Mouse (Mus musculus): ENCODE data around the gene Hist1h3g. TPM values are rescaled to one million over a fixed set of nuclear protein-coding genes. Genes with fewer than 3 reads are reported as not detected.
A peak's percentile ranks its signal among the peaks of the same experiment; 100 is the strongest.
"Not testable (repeated sequence)": the region's sequence is repeated elsewhere in the genome, so short reads cannot be mapped to it uniquely, and the experiment has no call there.

The Hist1h3g gene
- polyA plus RNA-seq, 1 experiment from 2014 or later, result 5.5 TPM

GRCm38 (mm10) chr13:23529480-23530165 lies 5.6 kb upstream of the Hist1h3g start:
- no peak for ATAC-seq (ENCODE audit: extremely low read depth, insufficient number of reproducible peaks, low FRiP score, low TSS enrichment)
- Histone ChIP-seq H3K27ac (replicated peaks) (peak overlapping the region; percentile 99), H3K4me2 (peak overlapping the region; percentile 81), H3K4me1 (peaks cover 43% of the 10 kb centered on the region), H3K9me3 (no peaks in the 10 kb centered on the region), H3K27me3 (replicated peaks) (no peaks in the 10 kb centered on the region), H3K4me3 (peak overlapping the region; percentile 70), H3K36me3 (no peaks in the 10 kb centered on the region), H3K9ac (peak overlapping the region; percentile 92)
- WGBS, result 12% methylated on average over 2 of the region's 2 CpGs

DNA sequence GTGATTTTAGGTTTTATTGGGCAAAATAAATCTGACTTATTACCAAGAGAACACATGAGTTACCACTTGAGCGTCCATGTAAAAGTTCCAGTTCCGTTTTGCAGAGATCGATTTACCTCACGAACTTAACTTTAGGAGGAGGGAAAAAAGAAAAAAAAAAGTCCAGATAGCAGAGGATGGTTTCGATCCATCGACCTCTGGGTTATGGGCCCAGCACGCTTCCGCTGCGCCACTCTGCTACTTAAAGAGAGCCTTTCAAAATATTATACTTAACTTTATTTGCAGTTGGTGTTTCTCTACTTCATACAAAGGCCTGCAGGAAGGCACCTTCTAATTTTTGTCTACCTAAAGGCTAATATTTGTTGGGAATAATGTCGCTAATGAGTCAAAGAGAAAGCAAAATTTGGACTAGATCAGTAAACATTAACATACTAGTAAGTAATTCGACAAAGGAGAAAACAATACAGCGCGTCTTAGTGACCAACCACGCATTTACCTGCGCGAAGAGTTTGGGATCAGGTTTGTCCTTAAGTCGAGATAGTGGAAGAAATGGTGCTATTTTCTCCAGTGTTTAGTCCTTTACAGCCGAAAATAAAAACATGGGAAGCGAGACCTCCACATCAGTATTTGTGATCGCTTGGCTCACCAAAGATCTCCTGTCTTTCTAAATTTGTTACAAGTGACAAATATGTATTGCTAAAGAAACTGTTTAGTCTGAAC lies 4.9 kb upstream of the Hist1h3g start:
- no peak for ATAC-seq (ENCODE audit: extremely low read depth, insufficient number of reproducible peaks, low FRiP score, low TSS enrichment)
- peak overlapping the region; percentile 70 for H3K4me3 ChIP-seq
- H3K4me2 ChIP-seq, result peak overlapping the region; percentile 81
- WGBS, result under 1% methylated on average over 20 of the region's 20 CpGs
- no peaks in the 10 kb centered on the region for H3K36me3 ChIP-seq
- peak overlapping the region; percentile 99 for H3K27ac ChIP-seq (replicated peaks)
- no peaks in the 10 kb centered on the region for H3K9me3 ChIP-seq
- H3K27me3 ChIP-seq (replicated peaks), result no peaks in the 10 kb centered on the region
- peaks cover 43% of the 10 kb centered on the region for H3K4me1 ChIP-seq
- H3K9ac ChIP-seq, result peak overlapping the region; percentile 92

GRCm38 (mm10) chr13:23530901-23531875 lies 4.0 kb upstream of the Hist1h3g start, which contains the start of gene Hist1h4h:
Gene Hist1h4h, plus strand, starts transcription at chr13:23531050.
- no peaks in the 10 kb centered on the region for H3K9me3 ChIP-seq
- peak within 1 kb of the TSS; percentile 92 for H3K9ac ChIP-seq
- H3K27ac ChIP-seq (replicated peaks), result peak within 1 kb of the TSS; percentile 99
- under 1% methylated on average over 62 of the region's 70 CpGs for WGBS
- no peaks in the 10 kb centered on the region for H3K27me3 ChIP-seq (replicated peaks)
- H3K4me2 ChIP-seq, result peak within 1 kb of the TSS; percentile 81
- peak within 1 kb of the TSS; percentile 70 for H3K4me3 ChIP-seq
- H3K36me3 ChIP-seq, result no peaks in the 10 kb centered on the region
- H3K4me1 ChIP-seq, result peaks cover 45% of the 10 kb centered on the region
- ATAC-seq (ENCODE audit: extremely low read depth, insufficient number of reproducible peaks, low FRiP score, low TSS enrichment), result peak; percentile 77

DNA sequence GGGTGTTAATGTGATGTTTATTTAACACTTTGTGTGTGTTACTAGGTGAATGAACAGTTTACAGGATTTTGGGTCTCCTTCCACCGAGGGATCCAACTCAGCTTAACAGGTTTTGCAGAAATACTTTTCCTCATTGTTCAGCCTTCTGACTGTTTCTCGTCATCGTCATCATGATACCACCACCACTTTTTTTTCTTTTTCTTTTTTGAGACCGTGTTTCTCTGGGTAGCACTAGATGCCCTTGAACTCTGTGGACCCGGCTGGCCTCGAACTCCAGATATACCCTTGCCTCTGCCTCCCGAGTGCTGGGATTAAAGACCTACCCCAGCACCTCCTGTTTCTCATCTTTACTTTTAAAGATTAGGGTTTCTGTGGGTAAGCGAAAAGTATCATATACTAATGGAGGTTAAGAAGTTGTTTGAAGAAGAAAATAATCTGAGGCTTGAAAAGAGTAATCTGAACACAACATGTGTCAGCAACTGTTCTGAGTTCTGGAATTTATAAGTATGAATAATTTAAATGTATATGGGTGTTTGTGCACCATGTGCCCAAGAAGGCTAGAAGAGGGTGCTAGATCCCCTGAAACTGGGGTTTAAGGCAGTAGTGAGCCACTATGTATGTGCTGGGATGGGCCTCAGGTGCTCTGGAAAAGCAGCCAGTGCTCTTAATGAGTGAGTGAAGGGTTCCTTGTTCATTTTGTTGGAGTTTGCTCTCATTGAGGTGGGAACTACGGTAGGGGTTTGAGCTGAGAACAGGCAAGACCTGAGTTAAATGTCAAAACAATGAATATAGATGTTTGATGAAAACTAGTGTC lies 2.8 kb upstream of the Hist1h3g start:
- no peak for ATAC-seq (ENCODE audit: extremely low read depth, insufficient number of reproducible peaks, low FRiP score, low TSS enrichment)
- Histone ChIP-seq H3K9me3 (no peaks in the 10 kb centered on the region), H3K4me2 (peak overlapping the region; percentile 81), H3K9ac (peak overlapping the region; percentile 92), H3K27ac (replicated peaks) (peak overlapping the region; percentile 99), H3K4me1 (peaks cover 49% of the 10 kb centered on the region), H3K4me3 (peak overlapping the region; percentile 70), H3K36me3 (no peaks in the 10 kb centered on the region), H3K27me3 (replicated peaks) (no peaks in the 10 kb centered on the region)
- 25% methylated on average over 9 of the region's 9 CpGs for WGBS

DNA sequence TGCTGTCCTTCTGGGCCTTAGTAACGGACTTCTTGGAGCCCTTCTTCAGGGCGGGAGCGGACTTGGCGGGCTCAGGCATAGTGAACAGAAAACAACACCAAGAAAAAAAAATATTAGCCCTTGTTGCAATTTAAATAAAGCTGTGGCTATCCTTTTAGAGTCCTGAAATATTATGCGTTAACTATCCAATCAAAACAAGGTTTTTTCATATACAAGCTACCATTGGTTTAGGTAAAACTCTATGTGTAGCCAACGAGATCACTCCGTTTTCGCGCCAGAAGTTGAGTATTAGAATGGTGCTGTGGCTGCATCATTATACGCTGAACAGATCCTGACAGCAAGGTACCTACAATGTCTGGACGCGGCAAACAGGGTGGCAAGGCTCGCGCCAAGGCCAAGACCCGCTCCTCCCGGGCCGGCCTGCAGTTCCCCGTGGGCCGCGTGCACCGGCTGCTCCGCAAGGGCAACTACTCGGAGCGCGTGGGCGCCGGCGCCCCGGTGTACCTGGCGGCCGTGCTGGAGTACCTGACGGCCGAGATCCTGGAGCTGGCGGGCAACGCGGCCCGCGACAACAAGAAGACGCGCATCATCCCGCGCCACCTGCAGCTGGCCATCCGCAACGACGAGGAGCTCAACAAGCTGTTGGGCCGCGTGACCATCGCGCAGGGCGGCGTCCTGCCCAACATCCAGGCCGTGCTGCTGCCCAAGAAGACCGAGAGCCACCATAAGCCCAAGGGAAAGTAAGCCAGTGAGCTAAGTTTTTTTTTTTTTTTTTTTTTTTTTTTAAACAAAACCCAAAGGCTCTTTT lies 1.5 kb upstream of the Hist1h3g start, which contains the start of gene Hist1h2af:
Gene Hist1h2af (plus strand): TSS at position 347 of the 808 bp plus-strand sequence.
- ATAC-seq (ENCODE audit: extremely low read depth, insufficient number of reproducible peaks, low FRiP score, low TSS enrichment); H3K27me3 ChIP-seq (replicated peaks); H3K36me3 ChIP-seq; H3K9me3 ChIP-seq: not testable (repeated sequence)
- Histone ChIP-seq H3K4me2 (peak within 1 kb of the TSS; percentile 81), H3K27ac (replicated peaks) (peak within 1 kb of the TSS; percentile 99), H3K4me3 (peak within 1 kb of the TSS; percentile 70), H3K4me1 (peaks cover 47% of the 10 kb centered on the region), H3K9ac (peak within 1 kb of the TSS; percentile 84)
- WGBS, result 1% methylated on average over 29 of the region's 53 CpGs

GRCm38 (mm10) chr13:23534368-23535131 lies 672 bp upstream of the Hist1h3g start:
- ATAC-seq (ENCODE audit: extremely low read depth, insufficient number of reproducible peaks, low FRiP score, low TSS enrichment), result no peak

GRCm38 (mm10) chr13:23536076-23536822 lies 1.0 kb downstream of the Hist1h3g start:
- Histone ChIP-seq H3K9me3 (no peaks in the 10 kb centered on the region), H3K9ac (peak overlapping the region; percentile 84), H3K4me2 (peak overlapping the region; percentile 81), H3K27ac (replicated peaks) (peak overlapping the region; percentile 99), H3K36me3 (no peaks in the 10 kb centered on the region), H3K27me3 (replicated peaks) (no peaks in the 10 kb centered on the region), H3K4me1 (peaks cover 42% of the 10 kb centered on the region), H3K4me3 (peak overlapping the region; percentile 70)
- ATAC-seq (ENCODE audit: extremely low read depth, insufficient number of reproducible peaks, low FRiP score, low TSS enrichment), result no peak
- 27% methylated on average over 7 of the region's 7 CpGs for whole genome bisulfite sequencing

More at GRCm38 (mm10) chr13:23534368-23535131, 672 bp upstream of the Hist1h3g start:
- Histone ChIP-seq H3K4me2 (peak overlapping the region; percentile 81), H3K27me3 (replicated peaks) (no peaks in the 10 kb centered on the region), H3K4me3 (peak overlapping the region; percentile 70), H3K27ac (replicated peaks) (peak overlapping the region; percentile 99), H3K36me3 (no peaks in the 10 kb centered on the region), H3K9me3 (no peaks in the 10 kb centered on the region), H3K4me1 (peaks cover 42% of the 10 kb centered on the region), H3K9ac (peak overlapping the region; percentile 84)
- under 1% methylated on average over 15 of the region's 15 CpGs for WGBS

GRCm38 (mm10) chr13:23537006-23537710 lies 1.9 kb downstream of the Hist1h3g start:
- H3K27me3 ChIP-seq (replicated peaks), result no peaks in the 10 kb centered on the region
- H3K27ac ChIP-seq (replicated peaks), result no peak overlapping the region
- peak overlapping the region; percentile 70 for H3K4me3 ChIP-seq
- peaks cover 41% of the 10 kb centered on the region for H3K4me1 ChIP-seq
- 75% methylated on average over 3 of the region's 3 CpGs for WGBS
- no peaks in the 10 kb centered on the region for H3K9me3 ChIP-seq
- ATAC-seq (ENCODE audit: extremely low read depth, insufficient number of reproducible peaks, low FRiP score, low TSS enrichment), result no peak
- 0 out of 2 replicates have a peak overlapping the region, but pooled peaks have one; percentile 84 for H3K9ac ChIP-seq
- H3K36me3 ChIP-seq, result no peaks in the 10 kb centered on the region
- peak overlapping the region; percentile 81 for H3K4me2 ChIP-seq

All from heart, embryonic 13.5 days (tissue).